Mouse (Mus musculus) forebrain, embryonic 10.5 days (tissue): ENCODE data around the gene Fto. TPM values are rescaled to one million over a fixed set of nuclear protein-coding genes. Genes with fewer than 3 reads are reported as not detected.
A peak's percentile ranks its signal among the peaks of the same experiment; 100 is the strongest.

Source experiments
- DNase-seq: peaks from one replicate; pipeline ENCODE4 v3.0.0-alpha.2; 2017; ENCODE audit warnings: low spot score; ENCODE audit errors: extremely low spot score
- H3K27ac ChIP-seq: fragments of 300-500 bp; sonication (generic); 2 replicates; pipeline ENCODE4 v1.5.1; 2016; ENCODE audit warnings: mild to moderate bottlenecking
- H3K27me3 ChIP-seq: fragments of 300-500 bp; sonication (generic); 2 replicates; pipeline ENCODE4 v1.6.1; 2016; ENCODE audit warnings: mild to moderate bottlenecking; ENCODE audit not compliant: poor library complexity, severe bottlenecking
- H3K36me3 ChIP-seq: fragments of 300-500 bp; sonication (generic); replicated peaks from 2 replicates; pipeline ENCODE4 v1.6.1; 2016; ENCODE audit warnings: mild to moderate bottlenecking, moderate library complexity
- H3K4me1 ChIP-seq: fragments of 300-500 bp; sonication (generic); 2 replicates; pipeline ENCODE4 v1.6.1; 2016
- H3K4me3 ChIP-seq: fragments of 300-500 bp; sonication (generic); 2 replicates; pipeline ENCODE4 v1.5.1; 2016; ENCODE audit warnings: mild to moderate bottlenecking, moderate library complexity
- H3K9me3 ChIP-seq: fragments of 300-500 bp; sonication (generic); 2 replicates; pipeline ENCODE4 v1.6.1; 2016; ENCODE audit warnings: mild to moderate bottlenecking, moderate library complexity
- WGBS: fragments of 180-500 bp; shearing (Covaris S2); methylation state at CpG from one replicate; pipeline ENCODE4 v1.1.7; 2016; 5-methylcytosine and 5-hydroxymethylcytosine counted together
- polyA plus RNA-seq: library from polyadenylated mRNA; unstranded; fragments of >200 nt; fragmentation: Nextera tagmentation; extraction: Ambion mirVana; gene quantifications from 2 replicates; pipeline ENCODE4 v1.2.1, GENCODE M21; 2016

Fto gene
- polyA plus RNA-seq, 1 experiment from 2014 or later, result 88.3 TPM

- Histone ChIP-seq H3K27ac (no peak overlapping the region), H3K36me3 (no peaks in the 10 kb centered on the region), H3K4me3 (no peak overlapping the region), H3K9me3 (no peaks in the 10 kb centered on the region), H3K27me3 (peaks cover 99% of the 10 kb centered on the region), H3K4me1 (peaks cover 57% of the 10 kb centered on the region)
- no peak for DNase-seq
- WGBS, result 92% methylated on average over 8 of the region's 8 CpGs
Observed at GRCm38 (mm10) chr8:91505411-91505954, 192.2 kb downstream of the Fto start.

GRCm38 (mm10) chr8:91505997-91506672 lies 192.8 kb downstream of the Fto start:
- Histone ChIP-seq H3K4me1 (peaks cover 63% of the 10 kb centered on the region), H3K36me3 (no peaks in the 10 kb centered on the region), H3K4me3 (no peak overlapping the region), H3K27me3 (peaks cover 100% of the 10 kb centered on the region), H3K9me3 (no peaks in the 10 kb centered on the region), H3K27ac (no peak overlapping the region)
- WGBS, result 85% methylated on average over 4 of the region's 4 CpGs
- no peak for DNase-seq

DNA sequence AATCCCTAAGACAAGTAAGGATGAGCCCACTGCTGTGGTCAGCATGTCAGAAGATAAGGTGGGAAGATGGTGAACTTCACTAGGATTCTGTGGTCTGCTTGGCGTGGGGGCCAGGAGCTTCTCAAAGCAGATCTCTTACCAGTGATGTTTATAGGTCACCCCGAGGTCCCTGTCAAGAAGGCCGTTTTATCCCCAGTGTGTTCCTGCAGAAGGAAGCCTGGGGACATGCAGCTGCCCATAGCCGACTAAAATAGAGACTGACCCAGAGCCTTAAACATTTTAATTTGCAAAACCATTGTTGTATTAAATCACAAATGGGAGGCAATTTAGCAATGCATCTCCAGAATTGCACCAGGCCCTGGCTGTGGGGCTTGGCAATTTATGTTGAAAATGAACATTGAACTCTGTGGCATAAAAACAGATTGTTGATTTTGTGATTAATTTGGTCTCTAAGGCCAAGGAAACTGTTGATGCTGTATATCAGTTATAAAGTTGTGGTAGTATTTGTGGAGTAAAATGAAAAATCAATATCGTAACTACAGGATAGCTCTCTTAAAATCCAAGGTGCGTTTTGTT lies 193.4 kb downstream of the Fto start:
- no peak overlapping the region for H3K4me3 ChIP-seq
- no peaks in the 10 kb centered on the region for H3K9me3 ChIP-seq
- H3K36me3 ChIP-seq, result no peaks in the 10 kb centered on the region
- peaks cover 100% of the 10 kb centered on the region for H3K27me3 ChIP-seq
- H3K4me1 ChIP-seq, result peaks cover 69% of the 10 kb centered on the region
- DNase-seq, result no peak
- no peak overlapping the region for H3K27ac ChIP-seq
- 79% methylated on average over 6 of the region's 6 CpGs for WGBS

GRCm38 (mm10) chr8:91507681-91508097 lies 194.4 kb downstream of the Fto start:
- Histone ChIP-seq H3K4me3 (no peak overlapping the region), H3K27me3 (peaks cover 100% of the 10 kb centered on the region), H3K4me1 (peaks cover 64% of the 10 kb centered on the region), H3K9me3 (no peaks in the 10 kb centered on the region), H3K27ac (no peak overlapping the region), H3K36me3 (no peaks in the 10 kb centered on the region)
- no peak for DNase-seq
- WGBS, result 86% methylated on average over 7 of the region's 7 CpGs

GRCm38 (mm10) chr8:91508284-91508683 lies 195.0 kb downstream of the Fto start:
- Histone ChIP-seq H3K4me3 (no peak overlapping the region), H3K27ac (0 out of 2 replicates have a peak overlapping the region, but pooled peaks have one; percentile 2), H3K9me3 (no peaks in the 10 kb centered on the region), H3K4me1 (peaks cover 58% of the 10 kb centered on the region), H3K27me3 (peaks cover 100% of the 10 kb centered on the region), H3K36me3 (no peaks in the 10 kb centered on the region)
- WGBS, result 70% methylated on average over 4 of the region's 4 CpGs
- DNase-seq, result no peak

DNA sequence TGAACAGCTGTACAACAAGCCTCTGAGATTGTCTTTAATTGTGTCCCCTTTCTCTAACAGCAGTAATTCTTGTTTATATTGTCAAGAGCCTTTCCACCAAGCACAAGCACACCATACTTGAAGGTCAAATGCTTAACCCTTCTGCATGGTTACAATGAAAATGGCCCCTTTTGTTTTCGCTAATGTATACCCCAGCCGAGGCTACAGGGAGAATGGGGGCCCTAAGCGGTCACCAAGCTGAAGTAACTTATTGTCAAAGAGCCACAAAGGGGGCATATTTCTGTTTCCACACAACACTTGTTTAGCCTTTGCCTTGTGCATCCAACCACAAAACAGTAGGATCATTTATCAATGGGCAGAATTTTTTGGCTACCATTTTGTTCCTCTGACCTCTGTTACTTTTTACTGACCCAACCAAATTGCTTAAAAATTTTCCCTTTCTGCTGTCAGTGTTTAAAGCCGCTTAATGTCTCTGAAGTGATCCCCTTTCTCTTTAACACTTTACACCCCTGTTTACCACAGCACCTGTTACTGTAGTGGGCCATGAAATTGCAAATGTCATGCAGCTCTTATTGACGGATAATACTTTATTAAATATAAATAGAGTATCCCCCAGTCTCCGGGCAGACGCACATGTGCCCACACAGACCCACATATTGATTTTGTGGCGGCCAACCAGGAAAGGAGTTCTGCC lies 196.0 kb downstream of the Fto start:
- H3K9me3 ChIP-seq, result no peaks in the 10 kb centered on the region
- peaks cover 57% of the 10 kb centered on the region for H3K4me1 ChIP-seq
- DNase-seq, result no peak
- no peak overlapping the region for H3K4me3 ChIP-seq
- H3K27ac ChIP-seq, result no peak overlapping the region
- WGBS, result 36% methylated on average over 8 of the region's 8 CpGs
- H3K36me3 ChIP-seq, result no peaks in the 10 kb centered on the region
- H3K27me3 ChIP-seq, result peaks cover 100% of the 10 kb centered on the region

GRCm38 (mm10) chr8:91509900-91510260 lies 196.6 kb downstream of the Fto start:
- H3K27me3 ChIP-seq, result peaks cover 100% of the 10 kb centered on the region
- 32% methylated on average over 6 of the region's 6 CpGs for WGBS
- no peaks in the 10 kb centered on the region for H3K9me3 ChIP-seq
- DNase-seq, result no peak
- H3K4me1 ChIP-seq, result peaks cover 62% of the 10 kb centered on the region
- H3K4me3 ChIP-seq, result no peak overlapping the region
- H3K27ac ChIP-seq, result no peak overlapping the region
- no peaks in the 10 kb centered on the region for H3K36me3 ChIP-seq

DNA sequence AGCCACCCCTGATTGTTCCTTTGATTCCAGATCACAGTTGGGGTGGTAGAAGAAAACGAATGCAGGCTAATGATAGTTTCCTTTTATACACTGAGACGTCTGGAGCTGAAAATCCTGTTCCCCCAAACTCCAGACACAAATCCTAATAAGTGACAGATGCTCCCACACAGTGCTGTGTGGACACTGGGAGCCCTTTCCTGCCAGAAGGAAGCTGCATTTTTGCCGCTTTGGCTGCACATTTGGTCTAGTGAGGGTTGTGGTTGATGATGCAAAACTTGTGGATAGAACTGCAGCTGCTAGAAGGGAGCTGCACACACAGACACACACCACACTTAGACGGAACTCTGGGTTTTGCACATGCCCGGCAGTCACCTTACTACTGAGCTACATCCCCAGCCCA lies 197.4 kb downstream of the Fto start:
- H3K27me3 ChIP-seq, result peaks cover 100% of the 10 kb centered on the region
- no peaks in the 10 kb centered on the region for H3K36me3 ChIP-seq
- DNase-seq, result no peak
- no peaks in the 10 kb centered on the region for H3K9me3 ChIP-seq
- H3K27ac ChIP-seq, result no peak overlapping the region
- H3K4me1 ChIP-seq, result peaks cover 70% of the 10 kb centered on the region
- no peak overlapping the region for H3K4me3 ChIP-seq
- WGBS, result 38% methylated on average over 5 of the region's 5 CpGs

- DNase-seq, result no peak
- H3K36me3 ChIP-seq, result no peaks in the 10 kb centered on the region
- H3K9me3 ChIP-seq, result no peaks in the 10 kb centered on the region
- H3K27me3 ChIP-seq, result peaks cover 100% of the 10 kb centered on the region
- peaks cover 77% of the 10 kb centered on the region for H3K4me1 ChIP-seq
- WGBS, result 93% methylated on average over 4 of the region's 4 CpGs
- H3K4me3 ChIP-seq, result no peak overlapping the region
- H3K27ac ChIP-seq, result no peak overlapping the region
Observed at GRCm38 (mm10) chr8:91511943-91512342, 198.6 kb downstream of the Fto start.

- DNase-seq, result no peak
- Histone ChIP-seq H3K27me3 (peaks cover 100% of the 10 kb centered on the region), H3K27ac (peak overlapping the region; percentile 71), H3K36me3 (no peaks in the 10 kb centered on the region), H3K4me1 (peaks cover 68% of the 10 kb centered on the region), H3K9me3 (no peaks in the 10 kb centered on the region), H3K4me3 (no peak overlapping the region)
- WGBS, result 30% methylated on average over 16 of the region's 16 CpGs
Observed at GRCm38 (mm10) chr8:91514752-91515478, 201.6 kb downstream of the Fto start.

DNA sequence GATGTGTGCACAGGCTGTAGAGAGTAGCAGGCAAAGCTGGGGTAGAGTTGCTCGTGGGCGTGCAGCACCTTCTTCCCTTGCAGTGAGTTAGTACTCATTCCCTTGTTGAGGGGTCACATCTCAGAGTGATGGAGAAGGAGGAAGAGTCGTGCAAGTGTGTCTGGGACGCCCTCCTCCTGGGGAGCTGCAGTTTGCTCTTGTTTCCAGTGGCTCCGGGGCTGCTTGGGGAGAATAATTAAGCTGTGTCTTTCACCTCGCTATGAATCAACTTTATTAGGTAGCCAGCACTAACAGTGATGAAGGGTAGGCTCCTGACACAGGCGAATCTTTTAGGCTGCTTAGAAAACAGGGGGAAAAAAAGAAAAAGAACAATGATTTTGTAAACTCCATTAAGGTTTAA lies 203.1 kb downstream of the Fto start:
- H3K27me3 ChIP-seq, result peaks cover 100% of the 10 kb centered on the region
- 35% methylated on average over 7 of the region's 7 CpGs for WGBS
- H3K27ac ChIP-seq, result no peak overlapping the region
- no peaks in the 10 kb centered on the region for H3K36me3 ChIP-seq
- H3K4me3 ChIP-seq, result no peak overlapping the region
- no peaks in the 10 kb centered on the region for H3K9me3 ChIP-seq
- DNase-seq, result no peak
- H3K4me1 ChIP-seq, result peaks cover 57% of the 10 kb centered on the region

- Histone ChIP-seq H3K27me3 (peaks cover 100% of the 10 kb centered on the region), H3K9me3 (no peaks in the 10 kb centered on the region), H3K36me3 (peaks cover 5% of the 10 kb centered on the region), H3K27ac (no peak overlapping the region), H3K4me1 (peaks cover 56% of the 10 kb centered on the region), H3K4me3 (no peak overlapping the region)
- WGBS, result 63% methylated on average over 6 of the region's 6 CpGs
- DNase-seq, result no peak
Observed at GRCm38 (mm10) chr8:91518085-91518484, 204.8 kb downstream of the Fto start.
